Mouse (Mus musculus): Measurements from ENCODE around the gene Olfr920. TPM values are rescaled to one million over a fixed set of nuclear protein-coding genes. Genes with fewer than 3 reads are reported as not detected.

Gene Olfr920
- total RNA-seq (2022) = under 1 TPM; 0.07 to 0.17 (median 0.09) TPM

DNA sequence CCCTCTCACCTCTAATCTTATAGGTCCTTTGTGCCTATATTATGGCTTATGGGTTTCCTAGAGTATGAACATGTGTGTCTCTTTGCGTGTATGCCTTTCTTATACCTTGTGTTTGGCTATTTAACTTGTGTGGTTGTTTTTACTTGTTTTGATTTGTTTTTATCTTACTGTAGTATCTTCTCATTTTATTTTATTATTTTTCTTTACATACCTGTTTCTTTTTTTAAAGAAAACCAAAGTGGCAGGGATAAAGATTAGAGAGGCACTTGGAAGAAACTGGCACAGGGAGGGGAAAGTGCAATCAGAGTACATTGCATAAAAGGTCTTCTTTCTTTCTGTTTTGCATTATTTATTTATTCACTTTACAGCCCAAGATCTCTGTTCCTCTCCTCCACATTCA lies at the start of gene Olfr920:
Gene Olfr920 (plus strand): TSS at position 301 of the 400 bp plus-strand sequence.
- no peak for DNase-seq (ENCODE audit: low spot score in 2 of 2)

DNA sequence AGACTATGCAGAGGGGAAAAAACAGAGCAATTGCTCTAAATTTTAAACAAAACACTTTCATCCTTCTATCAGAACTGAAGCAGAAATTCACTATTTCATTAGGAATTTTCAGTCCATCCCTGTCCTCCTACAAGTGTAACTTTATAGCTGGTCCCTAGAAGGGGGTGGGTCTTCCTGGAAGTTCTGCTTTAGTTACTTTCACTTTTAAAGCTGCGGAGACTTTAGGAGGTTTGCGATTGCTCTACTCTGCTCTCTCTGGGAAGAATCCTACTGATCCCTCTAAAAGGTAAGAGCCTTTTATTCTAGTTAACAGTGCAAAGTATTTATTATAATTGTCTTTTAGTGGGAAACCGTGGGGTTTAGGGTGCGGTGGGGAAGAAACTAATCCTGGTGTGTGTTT lies 34.0 kb upstream of the Olfr920 start, which contains the start of gene Vwa5a:
Gene Vwa5a (plus strand): TSS at position 167 of the 400 bp plus-strand sequence.
- no peak for DNase-seq (ENCODE audit: low spot score in 2 of 2)

DNA sequence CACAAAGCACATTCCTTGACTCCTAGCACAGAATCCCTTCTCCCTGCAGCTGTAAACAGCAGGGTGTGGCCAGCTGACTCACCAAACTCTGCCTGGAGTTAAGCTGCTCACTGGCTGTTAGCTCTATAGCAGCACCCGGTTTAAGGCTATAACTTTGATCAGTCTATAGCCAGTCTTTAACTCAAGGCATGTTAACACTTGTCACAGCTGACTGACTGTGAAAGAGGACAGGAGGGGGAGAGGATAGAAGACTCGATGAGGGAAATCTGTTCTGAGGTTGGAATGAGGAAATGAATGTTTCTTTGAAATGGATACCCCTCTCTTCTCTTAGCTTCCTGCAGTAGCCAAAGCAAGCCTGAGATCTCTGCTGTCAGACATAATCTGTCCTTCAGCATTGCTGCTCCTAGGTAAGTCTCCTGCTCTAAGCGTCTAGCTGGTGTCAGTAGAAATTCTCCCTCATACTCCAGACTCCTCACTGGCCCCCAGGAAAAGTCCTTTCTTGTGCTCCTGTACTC lies 33.1 kb upstream of the Olfr920 start:
- no peak for DNase-seq (ENCODE audit: low spot score in 2 of 2)

DNA sequence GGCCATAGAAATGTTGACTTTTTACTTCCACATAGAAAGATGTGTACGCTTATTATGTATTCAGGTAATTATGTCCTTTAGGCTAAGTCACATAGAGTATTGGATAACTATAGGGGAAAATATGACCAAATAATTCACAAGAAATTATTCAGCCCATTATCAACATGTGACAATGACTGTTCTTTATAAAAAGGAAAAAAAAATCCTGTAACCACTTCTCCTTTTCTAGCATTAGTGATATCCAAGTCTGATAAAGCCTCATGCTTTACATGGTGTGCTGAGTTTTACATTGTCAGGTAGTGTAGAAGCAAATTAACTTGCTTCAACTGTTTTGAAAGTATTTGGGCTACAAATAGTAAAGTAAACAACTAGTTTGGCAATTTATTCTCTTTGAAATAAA lies 28.1 kb upstream of the Olfr920 start:
- DNase-seq (ENCODE audit: low spot score in 2 of 2) = no peak

DNA sequence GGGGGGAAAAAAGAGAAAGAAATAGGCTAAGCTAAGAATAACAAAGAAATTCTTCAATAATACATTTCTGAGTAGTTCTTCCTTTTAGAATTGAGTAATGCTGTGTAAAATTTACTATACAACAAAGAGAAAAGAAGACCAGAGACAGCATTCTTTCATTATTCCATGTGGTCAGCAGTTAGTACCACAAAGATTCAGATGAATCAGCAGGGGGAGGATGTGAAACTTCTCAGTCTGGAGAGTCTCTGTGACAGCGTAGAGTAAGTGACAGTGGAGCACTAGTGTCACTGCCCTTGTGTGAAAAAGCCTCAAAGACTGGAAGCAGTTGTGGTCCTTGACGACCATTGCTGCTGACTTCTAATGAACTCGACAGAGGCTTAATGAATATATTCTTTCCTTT lies 23.9 kb upstream of the Olfr920 start:
- DNase-seq (ENCODE audit: low spot score in 2 of 2) = no peak

DNA sequence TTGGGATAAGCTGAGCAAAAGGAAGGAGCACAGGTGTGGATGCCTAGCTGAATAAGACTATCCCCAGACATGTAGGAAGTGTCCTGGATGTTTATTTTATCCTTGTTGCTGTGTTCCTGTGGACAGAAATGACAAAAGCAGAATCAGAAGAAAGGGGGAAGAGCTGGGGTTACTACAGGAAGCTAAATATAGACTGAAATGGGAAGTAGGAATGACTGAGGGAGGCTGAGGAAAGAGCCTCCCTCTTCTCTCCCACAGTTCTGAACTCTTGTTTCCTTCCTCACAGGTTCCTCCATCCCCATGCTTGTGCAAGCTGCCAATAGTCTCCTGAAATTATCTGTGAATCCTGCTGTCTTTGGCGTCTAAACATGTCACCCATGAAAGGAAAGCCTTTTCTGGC lies 10.7 kb upstream of the Olfr920 start:
- no peak for DNase-seq (ENCODE audit: low spot score in 2 of 2)

DNA sequence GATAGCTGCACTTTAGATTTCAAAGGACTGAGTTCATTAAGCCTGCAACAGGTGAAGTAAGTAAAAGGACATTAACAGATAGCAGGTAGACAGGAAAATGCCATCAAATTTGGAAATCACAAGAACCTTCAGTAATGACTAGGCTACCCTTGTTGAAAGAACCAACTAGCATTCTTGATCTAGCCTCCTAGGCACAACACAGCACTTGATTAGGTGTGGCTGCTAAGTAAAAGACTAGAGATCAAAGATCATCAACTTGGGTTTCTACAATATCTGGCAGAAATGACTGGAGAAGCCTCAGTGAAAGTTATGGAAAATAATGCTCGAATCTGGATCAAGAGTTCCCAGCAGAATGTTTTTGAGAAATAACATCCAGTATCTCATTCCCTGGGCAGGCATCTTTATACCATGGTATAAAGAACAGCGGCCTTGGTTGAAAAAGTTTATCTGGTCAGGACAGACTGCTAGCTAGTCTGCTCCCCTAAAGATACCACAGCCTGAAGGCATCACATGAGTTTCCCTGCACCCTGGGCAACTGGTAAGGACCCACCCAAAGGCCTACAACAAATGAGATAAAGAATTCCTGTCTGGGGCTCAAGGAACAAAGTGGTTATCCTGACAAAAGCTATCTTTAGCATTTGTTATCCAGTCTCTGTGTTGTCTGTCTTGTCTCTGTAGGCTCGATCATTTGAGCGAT lies 7.3 kb upstream of the Olfr920 start:
- no peak for DNase-seq (ENCODE audit: low spot score in 2 of 2)

DNA sequence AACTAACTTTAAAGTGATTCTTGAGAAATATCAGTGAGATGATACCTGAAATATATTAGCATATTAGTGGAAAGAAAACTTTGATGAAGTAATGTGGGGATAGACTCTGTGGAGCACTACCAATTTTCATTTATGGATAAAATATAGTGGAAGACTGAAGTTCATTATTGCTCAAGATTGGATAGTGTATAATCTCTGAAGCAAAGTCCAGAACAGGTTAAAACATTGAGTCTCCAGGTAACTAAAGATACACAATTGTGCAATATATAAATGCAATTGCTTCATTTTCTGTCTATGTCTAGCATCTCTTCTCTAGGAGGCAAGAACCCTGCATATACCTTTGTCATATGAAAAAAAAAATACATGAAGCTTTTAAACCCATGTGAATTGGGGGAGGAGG lies 20.7 kb downstream of the Olfr920 start, which contains the start of gene Olfr921:
Gene Olfr921 (plus strand): TSS at position 301 of the 400 bp plus-strand sequence.
- no peak for DNase-seq (ENCODE audit: low spot score in 2 of 2)

DNA sequence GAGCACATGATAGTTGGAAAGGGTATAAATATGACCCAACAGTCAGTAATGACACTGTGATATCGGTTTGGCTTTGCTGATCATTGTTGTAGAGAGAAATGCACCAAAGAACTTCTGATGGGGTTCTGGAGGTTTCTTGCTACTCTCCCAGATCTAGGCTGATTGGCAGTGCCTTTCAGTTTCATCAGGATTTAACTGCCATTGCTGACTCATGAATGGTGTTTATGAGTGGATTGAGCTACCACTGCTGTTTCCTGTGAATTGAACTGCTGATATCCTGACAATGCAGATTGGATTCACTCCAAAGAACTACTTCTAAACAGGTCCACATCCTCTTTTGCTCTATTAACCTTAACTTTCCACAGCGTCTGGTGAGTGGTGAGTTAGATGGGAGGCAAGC lies 40.6 kb downstream of the Olfr920 start:
- no peak for DNase-seq (ENCODE audit: low spot score in 2 of 2)

DNA sequence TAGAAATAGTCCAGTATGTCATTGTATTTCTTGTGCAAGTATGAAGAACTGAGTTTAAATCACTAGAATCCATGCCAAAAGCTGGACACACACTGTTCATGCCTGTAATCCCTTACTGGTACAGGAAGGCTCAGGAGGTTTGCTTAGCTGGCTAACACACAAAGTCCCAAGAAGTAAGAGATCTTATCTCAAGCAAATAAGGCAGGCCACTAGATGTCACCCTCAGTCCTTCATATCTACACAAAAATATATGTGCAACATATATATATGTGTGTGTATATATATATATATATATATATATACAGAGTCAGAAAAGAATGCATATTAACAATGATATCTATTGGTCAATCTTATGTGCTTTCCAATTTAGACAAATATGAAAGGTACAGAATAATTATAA lies 53.6 kb downstream of the Olfr920 start:
- DNase-seq (ENCODE audit: low spot score in 2 of 2) = no peak

Other genes starting within 250 kb of the Olfr920 start
- not detected for gene Olfr911-ps1, start 230.7 kb upstream of the Olfr920 start, total RNA-seq (2022)
- gene Olfr910, start 214.4 kb upstream of the Olfr920 start, total RNA-seq (2022) = not detected
- gene Olfr912, start 172.1 kb upstream of the Olfr920 start, total RNA-seq (2022) = not detected
- not detected for gene Olfr913, start 159.5 kb upstream of the Olfr920 start, total RNA-seq (2022)
- not detected for gene Olfr914, start 147.2 kb upstream of the Olfr920 start, total RNA-seq (2022)
- gene Olfr916, start 92.4 kb upstream of the Olfr920 start, total RNA-seq (2022) = not detected
- not detected for gene Olfr917, start 86.5 kb upstream of the Olfr920 start, total RNA-seq (2022)
- not detected for gene Olfr918, start 77.7 kb upstream of the Olfr920 start, total RNA-seq (2022)
- not detected for gene Olfr919, start 48.6 kb upstream of the Olfr920 start, total RNA-seq (2022)
- gene Vwa5a, start 34.0 kb upstream of the Olfr920 start, total RNA-seq (2022) = 10 to 100 TPM; 12.3 to 17.5 (median 16.3) TPM
- gene Olfr921, start 20.8 kb downstream of the Olfr920 start, total RNA-seq (2022) = not detected
- gene Olfr922, start 62.3 kb downstream of the Olfr920 start, total RNA-seq (2022) = not detected
- not detected for gene Olfr923, start 74.2 kb downstream of the Olfr920 start, total RNA-seq (2022)
- gene Olfr924, start 92.2 kb downstream of the Olfr920 start, total RNA-seq (2022) = not detected
- gene Olfr26, start 102.8 kb downstream of the Olfr920 start, total RNA-seq (2022) = not detected
- gene Olfr926, start 124.8 kb downstream of the Olfr920 start, total RNA-seq (2022) = not detected
- gene Olfr930, start 177.5 kb downstream of the Olfr920 start, total RNA-seq (2022) = not detected
- gene Olfr933, start 220.0 kb downstream of the Olfr920 start, total RNA-seq (2022) = not detected
- not detected for gene Olfr934, start 236.0 kb downstream of the Olfr920 start, total RNA-seq (2022)
- gene Olfr935, start 247.4 kb downstream of the Olfr920 start, total RNA-seq (2022) = not detected